Mouse (Mus musculus): ENCODE data around the gene Olfr1395.

The Olfr1395 gene

DNA sequence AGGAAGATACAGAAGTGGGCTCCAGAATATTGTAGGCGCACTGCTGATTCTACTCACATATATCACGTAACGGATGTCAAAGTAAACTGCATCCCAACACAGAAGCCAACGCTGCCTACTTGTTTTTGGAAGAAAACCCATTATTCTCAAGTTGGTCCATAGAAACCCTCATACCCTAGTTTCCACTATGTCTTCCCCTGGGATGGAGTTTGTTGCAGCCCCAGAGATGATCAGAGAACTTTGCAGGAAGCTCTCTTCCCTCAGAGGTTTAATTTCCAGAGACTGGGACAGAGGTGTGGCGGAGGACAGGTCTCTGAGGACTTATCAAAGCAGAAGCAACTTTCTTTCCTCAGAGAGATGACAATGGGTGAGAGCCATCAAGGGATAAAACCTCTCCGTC lies at the start of gene Olfr1395:
Olfr1395 (plus strand) TSS at position 301 of the 400 bp plus-strand sequence.
- in situ Hi-C loops (cut with MseI, MboI), result no loop called here

DNA sequence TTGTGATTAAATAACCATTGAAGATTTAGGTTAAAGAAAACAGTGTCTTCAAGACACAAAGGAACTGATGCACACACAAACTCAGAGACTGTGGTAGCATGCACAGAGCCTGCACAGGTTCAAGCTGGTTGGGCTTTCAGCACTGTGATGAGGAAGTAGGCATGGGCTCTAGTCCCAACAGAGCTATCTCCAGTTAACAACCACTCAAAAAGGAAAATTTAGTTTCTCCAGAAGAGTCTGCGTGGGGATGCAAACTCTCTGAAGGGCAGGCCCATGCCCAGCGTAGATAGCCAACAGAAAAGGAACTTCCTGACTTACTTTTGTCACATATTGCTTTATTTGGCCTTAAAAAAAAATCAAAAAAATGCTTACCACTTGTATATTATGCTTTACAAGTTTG lies 49.3 kb upstream of the Olfr1395 start:
- in situ Hi-C loops (cut with MseI, MboI), result loop anchor here in 1 of 2 experiments (10.0 kb wide), 1 partner anchor 98 kb away; the partner anchor contains the start of genes Gm12185 and Tgtp1

DNA sequence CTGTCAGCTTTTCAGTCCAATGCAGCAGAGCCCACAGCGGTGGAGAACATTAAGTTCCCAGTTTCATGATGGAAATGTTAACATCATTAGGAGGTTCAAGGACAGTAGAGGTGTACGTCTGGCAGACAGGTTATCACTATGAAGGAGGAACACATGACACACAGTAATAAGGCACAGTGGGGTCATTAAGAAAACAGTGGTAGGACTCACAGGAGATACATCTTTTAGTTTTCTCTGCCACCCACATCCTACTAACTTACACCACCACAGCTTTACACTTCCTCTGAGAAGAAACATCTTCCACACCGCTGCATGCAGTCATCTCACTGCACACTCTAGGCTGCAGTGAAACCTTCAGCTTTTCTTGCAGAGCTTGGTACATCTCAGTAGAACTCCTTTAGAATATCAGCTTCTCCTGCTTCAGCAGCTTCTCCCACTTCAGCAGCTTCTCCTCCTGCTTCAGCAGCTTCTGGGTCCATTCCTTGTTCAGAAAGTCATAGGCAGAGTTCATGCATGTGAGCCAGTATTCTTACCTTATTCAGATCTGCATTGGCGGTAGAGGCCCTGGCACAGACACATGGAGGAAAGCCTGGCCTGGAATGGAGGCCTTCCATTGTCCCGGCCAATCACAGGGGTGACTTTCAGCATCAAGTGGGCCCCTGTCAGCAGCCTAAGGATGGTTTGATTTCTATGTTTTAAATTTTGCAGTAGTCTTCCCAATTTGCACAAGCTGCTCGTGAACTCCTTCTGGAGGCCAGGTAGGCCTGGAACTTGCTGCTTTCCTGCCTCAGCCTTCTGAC lies 48.0 kb upstream of the Olfr1395 start:
- in situ Hi-C loops (cut with MseI, MboI), result loop anchor here in 1 of 2 experiments (10.0 kb wide), 1 partner anchor 99 kb away; the partner anchor contains the start of genes Gm12185 and Tgtp1

GRCm38 (mm10) chr11:49095367-49095766 lies 46.7 kb upstream of the Olfr1395 start:
- in situ Hi-C loops (cut with MseI, MboI), result loop anchor here in 1 of 2 experiments (10.0 kb wide), 1 partner anchor 101 kb away; the partner anchor contains the start of genes Gm12185 and Tgtp1

- in situ Hi-C loops (cut with MseI, MboI), result loop anchor here (5.0 kb wide), 2 partner anchors 223 to 228 kb away; partner anchors contain the start of gene Irgm1 (in 1 of the 2)
These were observed 41.7 kb upstream of the Olfr1395 start for GRCm38 (mm10) chr11:49100409-49100808.

- in situ Hi-C loops (cut with MseI, MboI), result loop anchor here (5.0 kb wide), 2 partner anchors 224 to 229 kb away; partner anchors contain the start of gene Irgm1 (in 1 of the 2)
These were observed 40.6 kb upstream of the Olfr1395 start for GRCm38 (mm10) chr11:49101500-49101899.

DNA sequence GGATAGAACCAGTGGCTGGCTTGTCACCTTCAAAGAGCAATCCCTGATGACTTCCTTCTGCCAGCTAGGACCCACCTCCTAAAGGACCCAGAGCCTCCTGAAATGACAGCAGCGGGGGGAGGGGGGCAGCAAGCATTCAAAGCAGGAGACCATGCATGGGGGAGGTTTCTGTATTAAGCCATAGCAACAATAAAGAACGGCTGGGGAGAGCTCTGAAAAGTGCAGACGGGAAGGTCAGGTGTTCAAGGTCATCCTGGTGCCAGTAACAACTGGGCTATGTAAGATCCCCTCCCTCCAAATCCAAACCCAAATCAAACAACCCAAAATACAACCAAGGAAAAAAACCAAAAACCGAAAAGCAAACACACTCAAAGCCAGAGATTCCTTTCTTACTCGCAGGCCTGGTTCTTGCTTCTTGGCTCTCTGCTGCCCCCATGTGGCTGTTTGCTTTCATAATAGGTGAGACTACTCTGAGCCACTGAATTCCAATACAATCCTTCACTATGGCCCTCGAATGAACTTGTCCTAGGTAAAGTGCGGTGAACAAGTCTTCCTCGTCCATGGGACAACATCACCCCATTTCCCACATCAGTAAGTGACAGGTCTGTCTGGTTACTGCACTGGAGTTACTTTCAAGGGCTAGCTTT lies 38.9 kb upstream of the Olfr1395 start:
- in situ Hi-C loops (cut with MseI, MboI), result loop anchor here (5.0 kb wide), 2 partner anchors 226 to 231 kb away; partner anchors contain the start of gene Irgm1 (in 1 of the 2)

GRCm38 (mm10) chr11:49105752-49106151 lies 36.3 kb upstream of the Olfr1395 start:
- in situ Hi-C loops (cut with MseI, MboI), result loop anchor here in 1 of 2 experiments (5.0 kb wide), 1 partner anchor 318 kb away; no protein-coding TSS in a partner anchor

- in situ Hi-C loops (cut with MseI, MboI), result loop anchor here in 1 of 2 experiments (5.0 kb wide), 1 partner anchor 321 kb away; no protein-coding TSS in a partner anchor
These were observed 34.2 kb upstream of the Olfr1395 start for GRCm38 (mm10) chr11:49107650-49108537.

GRCm38 (mm10) chr11:49108833-49109232 lies 33.2 kb upstream of the Olfr1395 start:
- in situ Hi-C loops (cut with MseI, MboI), result loop anchor here in 1 of 2 experiments (5.0 kb wide), 1 partner anchor 322 kb away; no protein-coding TSS in a partner anchor

- in situ Hi-C loops (cut with MseI, MboI), result no loop called here
These were observed 31.1 kb upstream of the Olfr1395 start for GRCm38 (mm10) chr11:49111000-49111399.

DNA sequence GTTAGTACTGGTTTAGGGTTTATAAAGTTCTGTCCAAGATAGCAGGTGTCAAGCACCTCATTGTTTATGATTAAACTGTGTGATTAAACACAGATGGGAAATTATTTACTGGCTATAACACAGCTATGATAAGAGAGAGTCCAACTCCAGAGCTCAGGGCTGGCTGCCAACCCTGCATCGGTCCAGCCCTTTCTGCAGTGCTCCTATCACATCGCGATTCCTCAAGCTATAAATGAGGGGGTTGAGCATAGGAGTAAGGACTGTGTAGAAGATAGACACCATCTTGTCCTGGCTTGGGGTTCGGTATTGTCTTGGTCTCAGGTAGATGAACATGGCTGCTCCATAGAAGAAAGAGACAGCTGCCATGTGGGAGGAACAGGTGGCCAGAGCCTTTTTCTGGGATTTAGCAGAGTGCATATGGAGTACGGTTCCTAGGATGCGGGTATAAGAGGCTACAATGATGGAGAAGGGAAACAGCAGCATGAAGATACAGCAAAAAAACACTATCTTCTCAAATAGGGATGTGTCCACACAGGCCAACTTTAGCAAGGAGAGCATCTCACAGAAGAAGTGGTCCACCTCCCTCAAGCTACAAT lies 29.4 kb upstream of the Olfr1395 start:
- in situ Hi-C loops (cut with MseI, MboI), result no loop called here

GRCm38 (mm10) chr11:49114158-49114557 lies 27.9 kb upstream of the Olfr1395 start:
- in situ Hi-C loops (cut with MseI, MboI), result no loop called here

GRCm38 (mm10) chr11:49114774-49115173 lies 27.3 kb upstream of the Olfr1395 start, which contains the start of gene Olfr1396:
Gene Olfr1396, minus strand, starts transcription at chr11:49114874.
- in situ Hi-C loops (cut with MseI, MboI), result no loop called here

- in situ Hi-C loops (cut with MseI, MboI), result no loop called here
These were observed 22.4 kb upstream of the Olfr1395 start for GRCm38 (mm10) chr11:49119635-49120034.

- in situ Hi-C loops (cut with MseI, MboI), result no loop called here
These were observed 17.9 kb upstream of the Olfr1395 start for GRCm38 (mm10) chr11:49124169-49124568.

- in situ Hi-C loops (cut with MseI, MboI), result no loop called here
These were observed 12.0 kb downstream of the Olfr1395 start, which contains the start of gene Olfr1394 for GRCm38 (mm10) chr11:49154077-49154476. Gene Olfr1394, plus strand, starts transcription at chr11:49154377.

GRCm38 (mm10) chr11:49156821-49157814 lies 15.0 kb downstream of the Olfr1395 start:
- in situ Hi-C loops (cut with MseI, MboI), result no loop called here

Measured in mouse trophoblast stem cell (cell line).